In the genomic region with DNA sequence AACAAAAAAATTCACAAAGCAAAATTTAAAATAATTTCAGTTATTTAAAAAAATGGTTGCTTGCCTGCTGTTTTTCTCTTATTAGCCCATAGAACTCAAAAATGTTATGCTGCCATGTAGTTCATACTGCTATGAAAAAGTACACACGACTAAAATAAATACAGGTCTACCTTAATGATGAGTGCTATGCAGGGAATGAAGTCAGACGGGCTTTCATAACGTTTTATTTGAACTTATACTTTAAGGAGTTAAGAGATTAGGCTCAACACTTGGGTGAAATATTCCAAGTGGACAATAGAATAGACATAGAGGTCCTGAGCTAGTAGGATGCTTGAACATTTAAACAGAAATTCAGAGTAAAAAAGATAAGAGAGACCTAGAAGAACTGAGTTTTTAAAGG, we compare ENCODE assay signal across 24 mouse cellular contexts.
DNase-seq lines count a peak whose midpoint lies in the region; ATAC-seq and TF ChIP-seq lines count a peak whose summit lies in the region.
"Had no signal": no experiment of that assay in that cellular context is flagged by ENCODE, and none has a peak within 500 bp of the region (broad histone marks: within the 10 kb centered on the region; RNA-seq: fewer than 3 reads in every experiment).

No protein-coding gene starts in this region.

- no peaks in the 10 kb centered on the region for H3K9me3 ChIP-seq in lung, embryonic 14.5 days (ENCODE audit: low read depth, low read length)
- no peaks in the 10 kb centered on the region for H3K9me3 ChIP-seq in lung, embryonic 16.5 days (ENCODE audit: control insufficient read depth, low read length)
- no peaks in the 10 kb centered on the region for H3K9me3 ChIP-seq in forebrain, embryonic 12.5 days
- H3K9me3 ChIP-seq: embryonic facial prominence, embryonic 10.5 days; embryonic facial prominence, embryonic 12.5 days had no signal

- no peak overlapping the region for H3K27ac ChIP-seq in lung, embryonic 14.5 days (ENCODE audit: low read depth)
- H3K27ac ChIP-seq in lung, embryonic 16.5 days (ENCODE audit: low read length): peak overlapping the region; percentile 73
- no peak overlapping the region for H3K27ac ChIP-seq in forebrain, embryonic 12.5 days
- H3K27ac ChIP-seq: embryonic facial prominence, embryonic 10.5 days; embryonic facial prominence, embryonic 12.5 days had no signal

- 45% methylated on average over 3 of the region's 3 CpGs for WGBS in lung, embryonic 14.5 days
- 40% methylated on average over 3 of the region's 3 CpGs for WGBS in lung, embryonic 16.5 days
- 61% methylated on average over 3 of the region's 3 CpGs for WGBS in lung, adult 2 months
- 93% methylated on average over 3 of the region's 3 CpGs for WGBS in forebrain, embryonic 12.5 days

- no peak overlapping the region for H3K4me3 ChIP-seq in lung, embryonic 14.5 days (ENCODE audit: low read depth, low read length)
- H3K4me3 ChIP-seq in lung, embryonic 16.5 days (ENCODE audit: low read length): no peak overlapping the region
- no peak overlapping the region for H3K4me3 ChIP-seq in lung, adult 2 months (replicated peaks; ENCODE audit: extremely low read depth, low read depth, low read length)
- H3K4me3 ChIP-seq in forebrain, embryonic 12.5 days (replicated peaks): no peak overlapping the region
- H3K4me3 ChIP-seq: embryonic facial prominence, embryonic 10.5 days; embryonic facial prominence, embryonic 12.5 days had no signal

- H3K36me3 ChIP-seq in lung, embryonic 14.5 days (ENCODE audit: insufficient read depth): no peaks in the 10 kb centered on the region
- H3K36me3 ChIP-seq in lung, embryonic 16.5 days (ENCODE audit: control insufficient read depth, insufficient read depth, low read length): no peaks in the 10 kb centered on the region
- no peaks in the 10 kb centered on the region for H3K36me3 ChIP-seq in forebrain, embryonic 12.5 days (replicated peaks)
- H3K36me3 ChIP-seq: embryonic facial prominence, embryonic 10.5 days; embryonic facial prominence, embryonic 12.5 days; G1E had no signal

- H3K4me1 ChIP-seq in lung, embryonic 14.5 days (ENCODE audit: insufficient read depth): no peaks in the 10 kb centered on the region
- 0 out of 2 replicates have a peak, but pooled peaks cover 5% of the 10 kb centered on the region for H3K4me1 ChIP-seq in lung, embryonic 16.5 days (replicated peaks; ENCODE audit: control insufficient read depth, insufficient read depth, low read length)
- H3K4me1 ChIP-seq in lung, adult 2 months (ENCODE audit: control insufficient read depth, insufficient read depth, low read length): peaks cover 4% of the 10 kb centered on the region
- H3K4me1 ChIP-seq in forebrain, embryonic 12.5 days: no peaks in the 10 kb centered on the region
- H3K4me1 ChIP-seq: embryonic facial prominence, embryonic 10.5 days; embryonic facial prominence, embryonic 12.5 days had no signal

- H3K27me3 ChIP-seq in lung, embryonic 14.5 days (ENCODE audit: insufficient read depth, low read length): no peaks in the 10 kb centered on the region
- H3K27me3 ChIP-seq in lung, embryonic 16.5 days (ENCODE audit: control insufficient read depth, insufficient read depth, low read depth, low read length): no peaks in the 10 kb centered on the region
- H3K27me3 ChIP-seq in forebrain, embryonic 12.5 days: no peaks in the 10 kb centered on the region
- H3K27me3 ChIP-seq: CH12.LX; embryonic facial prominence, embryonic 12.5 days; Patski had no signal

- no peak overlapping the region for H3K4me2 ChIP-seq in lung, embryonic 14.5 days
- no peak overlapping the region for H3K4me2 ChIP-seq in lung, embryonic 16.5 days (ENCODE audit: low read depth, low read length)
- H3K4me2 ChIP-seq in forebrain, embryonic 12.5 days: no peak overlapping the region
- H3K4me2 ChIP-seq: embryonic facial prominence, embryonic 12.5 days had no signal

- peak; percentile 26 for DNase-seq in lung, embryonic 14.5 days
- no peak for DNase-seq in lung, postnatal 14 days
- no peak for DNase-seq in lung, adult 2 months
- DNase-seq in lung, postnatal 25 days (ENCODE audit: low spot score): peak; percentile 58
- DNase-seq: adrenal gland, adult 8-10 months; adrenal gland, postnatal 14 days; adrenal gland, postnatal 36 days; B cell, adult 2 months; cerebellum, adult 11-12 months; cerebellum, adult 2 months; cerebellum, adult 9-10 months; cerebellum, postnatal 10 days; cerebellum, postnatal 25 days had no signal

- no peak overlapping the region for H3K9ac ChIP-seq in lung, embryonic 14.5 days
- no peak overlapping the region for H3K9ac ChIP-seq in lung, embryonic 16.5 days (ENCODE audit: low read length)
- H3K9ac ChIP-seq in forebrain, embryonic 12.5 days: no peak overlapping the region
- H3K9ac ChIP-seq: embryonic facial prominence, embryonic 12.5 days had no signal

- no peak for ATAC-seq in lung, embryonic 14.5 days (ENCODE audit: insufficient read depth)
- ATAC-seq in lung, embryonic 16.5 days (ENCODE audit: low read depth): peak; percentile 84
- ATAC-seq in forebrain, embryonic 12.5 days (ENCODE audit: low FRiP score): no peak
- ATAC-seq: activated CD4-positive, CD25-positive, alpha-beta regulatory T cell, adult 4 months; CD4-positive, CD25-positive, alpha-beta regulatory T cell, adult 4 months; forebrain, embryonic 14.5 days; forebrain, embryonic 16.5 days; Patski had no signal

- TF ChIP-seq POLR2A in lung, adult 2 months (IDR thresholded peaks at IDR 0.05; ENCODE audit: borderline replicate concordance, extremely low read depth, low read depth, low read length): no peak

- TF ChIP-seq CTCF in lung, embryonic 14.5 days (IDR thresholded peaks at IDR 0.05; ENCODE audit: low read depth): no peak
- TF ChIP-seq CTCF in lung, adult 2 months (IDR thresholded peaks at IDR 0.05; ENCODE audit: insufficient read depth, low read length): no peak

Comparison
In these comparisons a context has a peak if more than half of its experiments do, and no peak if none do; other contexts are left out.
1. DNase-seq: peak in lung, embryonic 14.5 days (single experiment) and lung, postnatal 25 days (single experiment); none in lung, postnatal 14 days (single experiment) and lung, adult 2 months (single experiment).